Mouse (Mus musculus): ENCODE measurements at regions not wholly inside any gene's neighbourhood (a gene's known extent, or its start where the extent isn't known, plus 50 kb on each side); places are given as distances from the start of the nearest gene placed in this dataset.

GRCm38 (mm10) chr14:99579765-99580266, 281.3 kb downstream of the Klf5 start:
- ATAC-seq (ENCODE audit: low FRiP score), result no peak
- Histone ChIP-seq H3K9me3 (ENCODE audit: low read length) (no peaks in the 10 kb centered on the region), H3K4me3 (ENCODE audit: low read depth, low read length) (no peak overlapping the region), H3K27me3 (ENCODE audit: insufficient read depth, low read length) (no peaks in the 10 kb centered on the region), H3K36me3 (ENCODE audit: insufficient read depth, low read length) (no peaks in the 10 kb centered on the region), H3K27ac (ENCODE audit: low read depth, low read length) (no peak overlapping the region), H3K4me2 (ENCODE audit: low read depth, low read length, poor library complexity, severe bottlenecking) (no peak overlapping the region), H3K9ac (replicated peaks; ENCODE audit: low read length, poor library complexity, severe bottlenecking) (no peak overlapping the region), H3K4me1 (ENCODE audit: insufficient read depth, low read length) (0 out of 2 replicates have a peak, but pooled peaks cover 3% of the 10 kb centered on the region)
- WGBS, result 77% methylated on average over 4 of the region's 4 CpGs
- DNase-seq (ENCODE audit: low spot score), result no peak
- no peak for TF ChIP-seq CTCF (IDR thresholded peaks at IDR 0.05)

- 63% methylated on average over 7 of the region's 7 CpGs for WGBS
Measured at GRCm38 (mm10) chr14:99584144-99584543, 285.7 kb downstream of the Klf5 start.

GRCm38 (mm10) chr14:99586029-99586428, 287.5 kb downstream of the Klf5 start:
- Histone ChIP-seq H3K9me3 (ENCODE audit: low read length) (no peaks in the 10 kb centered on the region), H3K9ac (replicated peaks; ENCODE audit: low read length, poor library complexity, severe bottlenecking) (no peak overlapping the region), H3K4me3 (ENCODE audit: low read depth, low read length) (no peak overlapping the region), H3K4me2 (ENCODE audit: low read depth, low read length, poor library complexity, severe bottlenecking) (no peak overlapping the region), H3K36me3 (ENCODE audit: insufficient read depth, low read length) (no peaks in the 10 kb centered on the region), H3K27ac (ENCODE audit: low read depth, low read length) (no peak overlapping the region), H3K27me3 (ENCODE audit: insufficient read depth, low read length) (no peaks in the 10 kb centered on the region), H3K4me1 (ENCODE audit: insufficient read depth, low read length) (no peaks in the 10 kb centered on the region)
- DNase-seq (ENCODE audit: low spot score) (no peak), ATAC-seq (ENCODE audit: low FRiP score) (no peak)
- WGBS, result 83% methylated on average over 7 of the region's 7 CpGs
- no peak for TF ChIP-seq CTCF (IDR thresholded peaks at IDR 0.05)

More at GRCm38 (mm10) chr14:99584144-99584543, 285.7 kb downstream of the Klf5 start:
- no peaks in the 10 kb centered on the region for H3K36me3 ChIP-seq (ENCODE audit: insufficient read depth, low read length)
- H3K27ac ChIP-seq (ENCODE audit: low read depth, low read length), result no peak overlapping the region
- ATAC-seq (ENCODE audit: low FRiP score) (no peak), DNase-seq (ENCODE audit: low spot score) (no peak)
- H3K4me2 ChIP-seq (ENCODE audit: low read depth, low read length, poor library complexity, severe bottlenecking), result no peak overlapping the region
- no peak overlapping the region for H3K4me3 ChIP-seq (ENCODE audit: low read depth, low read length)
- no peaks in the 10 kb centered on the region for H3K9me3 ChIP-seq (ENCODE audit: low read length)
- H3K9ac ChIP-seq (replicated peaks; ENCODE audit: low read length, poor library complexity, severe bottlenecking), result no peak overlapping the region
- no peaks in the 10 kb centered on the region for H3K27me3 ChIP-seq (ENCODE audit: insufficient read depth, low read length)
- 0 out of 2 replicates have a peak, but pooled peaks cover 1% of the 10 kb centered on the region for H3K4me1 ChIP-seq (ENCODE audit: insufficient read depth, low read length)
- TF ChIP-seq CTCF (IDR thresholded peaks at IDR 0.05), result no peak

- ATAC-seq (ENCODE audit: low FRiP score) (no peak), DNase-seq (ENCODE audit: low spot score) (no peak)
- Histone ChIP-seq H3K27ac (ENCODE audit: low read depth, low read length) (no peak overlapping the region), H3K4me1 (ENCODE audit: insufficient read depth, low read length) (no peaks in the 10 kb centered on the region), H3K9me3 (ENCODE audit: low read length) (no peaks in the 10 kb centered on the region), H3K27me3 (ENCODE audit: insufficient read depth, low read length) (no peaks in the 10 kb centered on the region), H3K4me3 (ENCODE audit: low read depth, low read length) (no peak overlapping the region), H3K36me3 (ENCODE audit: insufficient read depth, low read length) (no peaks in the 10 kb centered on the region), H3K4me2 (ENCODE audit: low read depth, low read length, poor library complexity, severe bottlenecking) (no peak overlapping the region), H3K9ac (replicated peaks; ENCODE audit: low read length, poor library complexity, severe bottlenecking) (no peak overlapping the region)
- TF ChIP-seq CTCF (IDR thresholded peaks at IDR 0.05), result no peak
- WGBS, result 61% methylated on average over 13 of the region's 13 CpGs
Measured at GRCm38 (mm10) chr14:99590854-99591470, 292.5 kb downstream of the Klf5 start.

GRCm38 (mm10) chr14:99592922-99593321, 294.4 kb downstream of the Klf5 start:
- ATAC-seq (ENCODE audit: low FRiP score) (no peak), DNase-seq (ENCODE audit: low spot score) (no peak)
- TF ChIP-seq CTCF (IDR thresholded peaks at IDR 0.05), result no peak
- no peak overlapping the region for H3K27ac ChIP-seq (ENCODE audit: low read depth, low read length)
- H3K36me3 ChIP-seq (ENCODE audit: insufficient read depth, low read length), result no peaks in the 10 kb centered on the region
- no peaks in the 10 kb centered on the region for H3K4me1 ChIP-seq (ENCODE audit: insufficient read depth, low read length)
- H3K4me3 ChIP-seq (ENCODE audit: low read depth, low read length), result no peak overlapping the region
- 79% methylated on average over 9 of the region's 9 CpGs for WGBS
- no peaks in the 10 kb centered on the region for H3K27me3 ChIP-seq (ENCODE audit: insufficient read depth, low read length)
- no peaks in the 10 kb centered on the region for H3K9me3 ChIP-seq (ENCODE audit: low read length)
- H3K4me2 ChIP-seq (ENCODE audit: low read depth, low read length, poor library complexity, severe bottlenecking), result no peak overlapping the region
- no peak overlapping the region for H3K9ac ChIP-seq (replicated peaks; ENCODE audit: low read length, poor library complexity, severe bottlenecking)

GRCm38 (mm10) chr14:99593864-99594263, 295.4 kb downstream of the Klf5 start:
- Histone ChIP-seq H3K27ac (ENCODE audit: low read depth, low read length) (no peak overlapping the region), H3K4me1 (ENCODE audit: insufficient read depth, low read length) (no peaks in the 10 kb centered on the region), H3K9ac (replicated peaks; ENCODE audit: low read length, poor library complexity, severe bottlenecking) (no peak overlapping the region), H3K36me3 (ENCODE audit: insufficient read depth, low read length) (no peaks in the 10 kb centered on the region), H3K4me2 (ENCODE audit: low read depth, low read length, poor library complexity, severe bottlenecking) (no peak overlapping the region), H3K27me3 (ENCODE audit: insufficient read depth, low read length) (no peaks in the 10 kb centered on the region), H3K9me3 (ENCODE audit: low read length) (no peaks in the 10 kb centered on the region), H3K4me3 (ENCODE audit: low read depth, low read length) (no peak overlapping the region)
- TF ChIP-seq CTCF (IDR thresholded peaks at IDR 0.05), result no peak
- peak; percentile 29 for DNase-seq (ENCODE audit: low spot score)
- ATAC-seq (ENCODE audit: low FRiP score), result no peak
- WGBS, result 49% methylated on average over 6 of the region's 6 CpGs

All from midbrain, postnatal 0 days (tissue).